Mouse (Mus musculus): ENCODE measurements around the gene Erp29.
A peak's percentile ranks its signal among the peaks of the same experiment; 100 is the strongest.

Erp29 gene

DNA sequence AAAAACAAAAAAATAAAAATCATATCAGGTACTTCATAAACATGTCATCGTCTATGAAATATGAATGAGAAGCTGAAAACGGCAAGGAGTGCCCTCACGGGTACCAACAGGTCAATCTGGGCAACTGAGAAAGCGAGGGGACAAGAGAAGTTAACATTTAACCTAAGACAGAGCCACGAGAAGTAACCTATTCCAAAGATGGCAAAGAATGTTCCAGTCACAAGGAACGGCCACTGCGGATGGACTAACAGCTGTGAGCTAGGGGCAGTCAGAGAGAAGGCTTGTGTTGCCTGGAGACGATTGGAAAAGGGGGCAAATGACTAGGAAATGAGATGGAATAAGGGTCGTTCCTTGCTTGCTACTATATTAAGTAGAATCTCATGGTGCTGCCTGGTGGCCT lies 1.8 kb downstream of the Erp29 start:
- DNase-seq (ENCODE audit: low read depth, low spot score), result no peak

DNA sequence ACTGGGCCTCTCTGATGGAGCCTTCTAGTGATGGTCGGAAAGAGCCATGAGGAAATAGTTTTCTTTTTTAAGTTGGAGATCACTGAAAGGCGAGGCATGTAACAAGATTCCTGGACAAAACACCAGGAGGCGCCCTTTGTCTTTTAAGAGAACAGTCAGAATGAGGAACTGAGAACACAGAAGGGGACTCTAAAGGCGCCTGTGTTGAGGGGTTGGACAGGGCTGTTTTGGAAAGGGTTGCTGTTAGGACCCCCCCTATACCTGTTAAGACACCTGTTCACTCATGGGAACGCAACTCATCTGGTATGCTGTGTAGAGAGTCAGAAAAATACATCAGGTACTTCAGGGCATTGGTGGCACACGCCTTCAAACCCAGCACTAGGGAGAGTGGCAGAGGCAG lies 2.3 kb downstream of the Erp29 start:
- DNase-seq (ENCODE audit: low read depth, low spot score), result peak; percentile 91

DNA sequence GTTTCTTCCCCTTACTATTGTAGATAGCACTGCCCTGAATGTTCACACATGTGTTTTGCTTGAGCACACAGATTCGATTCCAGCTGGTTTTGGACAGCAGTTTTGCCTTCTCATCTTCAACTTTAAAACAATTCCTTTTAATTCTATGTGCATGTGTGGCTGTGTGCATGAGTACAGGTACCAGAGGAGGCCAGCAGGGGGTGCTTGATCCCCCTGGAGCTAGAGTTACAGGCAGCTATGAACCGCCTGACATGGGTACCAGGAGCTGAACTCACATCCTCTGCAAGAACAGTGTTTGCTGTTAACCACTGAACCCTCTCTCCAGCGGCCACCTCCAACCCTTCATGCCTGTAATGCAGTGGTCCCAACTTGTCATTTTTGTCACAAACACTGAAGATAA lies 3.9 kb downstream of the Erp29 start:
- DNase-seq (ENCODE audit: low read depth, low spot score), result peak; percentile 49

DNA sequence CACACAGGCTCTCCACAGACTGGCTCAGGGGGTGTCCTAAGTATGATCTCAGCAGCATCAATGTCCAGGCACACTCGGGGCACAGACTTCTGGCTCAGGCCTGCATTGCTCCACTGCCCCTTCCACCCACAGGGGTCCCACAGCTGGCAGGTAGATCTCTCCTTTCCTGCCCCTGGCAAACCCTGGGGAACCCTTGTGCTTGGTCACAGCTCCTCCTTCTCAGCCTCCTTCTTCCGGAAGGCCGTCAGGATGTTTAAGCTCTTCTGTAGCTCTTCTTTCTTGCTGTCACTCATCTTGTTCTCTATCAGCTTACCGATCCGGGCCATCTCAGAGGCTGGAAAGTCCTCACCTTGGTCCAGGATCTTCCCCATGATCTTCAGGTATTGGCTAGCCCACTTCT lies 7.4 kb downstream of the Erp29 start:
- no peak for DNase-seq (ENCODE audit: low read depth, low spot score)

DNA sequence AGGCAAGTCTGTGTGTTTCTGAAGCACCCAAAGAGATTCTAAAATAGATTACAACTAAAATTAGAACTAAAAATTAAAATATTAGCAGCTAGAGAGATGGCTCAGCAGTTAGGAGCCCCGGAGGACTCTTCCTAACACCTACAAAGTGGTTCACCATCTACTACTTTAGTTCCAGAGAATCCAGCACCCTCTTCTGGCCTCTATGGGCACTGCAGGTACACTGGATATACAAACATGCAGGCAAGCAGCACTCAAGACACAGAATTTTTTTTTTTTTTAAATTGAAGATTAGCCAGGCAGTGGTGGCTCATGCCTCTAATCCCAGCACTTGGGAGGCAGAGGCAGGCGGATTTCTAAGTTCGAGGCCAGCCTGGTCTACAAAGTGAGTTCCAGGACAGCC lies 8.8 kb downstream of the Erp29 start:
- DNase-seq (ENCODE audit: low read depth, low spot score), result peak; percentile 77

DNA sequence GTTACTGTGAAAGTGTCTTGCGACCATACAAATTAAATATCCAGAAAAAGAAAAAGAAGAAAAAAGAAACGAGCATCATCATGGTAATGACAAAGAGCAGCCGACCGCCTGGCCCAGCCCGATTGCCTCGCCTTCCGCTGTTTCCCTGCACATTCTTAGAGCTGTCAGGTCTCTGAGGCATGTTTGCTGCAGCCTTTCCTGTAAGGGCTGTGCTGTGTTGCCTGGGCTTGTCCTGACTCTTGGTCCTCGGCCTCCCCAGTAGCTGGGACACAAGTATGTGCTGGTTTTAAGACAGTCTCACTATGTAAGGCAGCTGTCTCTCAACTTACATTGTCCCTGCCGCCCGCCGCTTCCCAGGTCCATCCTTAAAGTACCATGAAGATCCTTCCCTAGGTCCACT lies 13.6 kb downstream of the Erp29 start:
- no peak for DNase-seq (ENCODE audit: low read depth, low spot score)

DNA sequence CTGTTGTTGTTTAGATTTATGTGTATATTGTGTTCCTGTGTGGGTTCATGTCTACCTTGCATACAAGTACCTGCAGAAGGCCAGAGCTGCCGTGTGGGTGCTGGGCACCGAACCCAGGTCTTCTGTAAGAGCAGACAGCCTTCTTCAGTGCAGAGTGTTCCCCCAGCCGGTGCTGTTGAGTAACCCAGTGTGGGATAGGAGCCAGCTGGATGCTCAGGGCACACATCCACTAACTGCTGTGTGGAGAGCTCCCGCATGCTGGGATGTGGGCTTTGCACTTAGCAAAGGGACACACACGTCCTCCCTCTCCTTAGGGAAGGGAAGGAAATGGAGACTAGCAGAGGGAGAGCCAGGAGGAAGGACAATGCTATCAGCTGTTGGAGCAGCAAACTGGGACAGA lies 14.2 kb downstream of the Erp29 start:
- no peak for DNase-seq (ENCODE audit: low read depth, low spot score)

DNA sequence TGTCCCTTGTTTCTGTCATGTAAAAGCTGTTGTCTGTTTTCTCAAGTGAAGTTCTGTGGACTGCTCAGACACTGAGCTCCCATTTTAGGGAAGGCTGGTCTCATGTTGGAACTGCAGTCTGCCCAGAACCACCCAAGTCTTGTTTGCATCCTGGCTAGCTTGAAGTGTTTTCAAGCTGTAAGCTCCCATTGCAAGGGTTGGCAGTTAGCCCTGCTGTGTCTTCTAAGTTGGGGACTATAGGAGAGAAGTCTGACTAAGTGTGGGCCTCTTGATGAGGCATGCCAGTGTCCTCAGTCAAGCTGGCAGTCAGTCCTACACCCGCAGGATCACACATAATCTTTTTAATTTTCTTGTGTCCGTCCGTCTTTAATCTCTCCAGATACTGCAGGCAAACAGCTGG lies 23.4 kb downstream of the Erp29 start:
- no peak for DNase-seq (ENCODE audit: low read depth, low spot score)

DNA sequence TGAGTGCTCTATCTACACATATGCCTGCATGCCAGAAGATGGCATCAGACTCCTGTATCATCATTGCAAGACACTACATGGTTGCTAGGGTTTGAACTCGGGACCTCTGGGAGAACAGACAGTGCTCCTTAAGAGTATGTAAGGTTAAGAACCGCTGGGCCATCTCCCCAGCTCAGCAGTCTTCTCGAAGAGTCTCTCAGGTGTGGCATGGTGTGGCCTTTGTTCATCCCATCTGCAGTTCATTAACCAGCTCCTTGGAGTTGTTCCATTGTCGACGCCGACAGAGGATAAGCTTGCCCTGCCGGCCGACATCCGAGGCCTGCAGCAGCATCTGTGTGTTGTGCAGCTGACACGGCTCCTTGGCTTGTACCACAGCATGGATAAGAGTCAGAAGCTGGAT lies 29.0 kb downstream of the Erp29 start:
- DNase-seq (ENCODE audit: low read depth, low spot score), result no peak

DNA sequence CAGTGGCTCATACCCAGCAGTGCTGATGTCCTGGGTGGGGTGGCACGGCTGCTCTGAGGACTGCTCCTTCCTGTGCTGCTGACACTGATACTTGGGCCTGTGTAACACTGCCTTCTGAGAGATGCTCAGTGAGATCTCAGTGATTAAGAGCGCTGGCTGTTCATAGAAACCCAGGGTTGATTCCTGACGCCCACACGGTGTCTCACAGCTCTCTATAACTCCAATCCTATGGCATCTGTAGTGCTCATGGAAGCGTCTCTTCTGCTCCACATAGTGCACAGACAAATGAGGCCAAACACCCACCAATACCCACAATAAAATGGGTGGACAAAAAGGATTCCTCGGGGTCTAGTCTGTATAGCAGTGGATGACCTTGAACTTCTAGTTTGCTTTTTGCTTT lies 29.5 kb downstream of the Erp29 start:
- DNase-seq (ENCODE audit: low read depth, low spot score), result no peak

DNA sequence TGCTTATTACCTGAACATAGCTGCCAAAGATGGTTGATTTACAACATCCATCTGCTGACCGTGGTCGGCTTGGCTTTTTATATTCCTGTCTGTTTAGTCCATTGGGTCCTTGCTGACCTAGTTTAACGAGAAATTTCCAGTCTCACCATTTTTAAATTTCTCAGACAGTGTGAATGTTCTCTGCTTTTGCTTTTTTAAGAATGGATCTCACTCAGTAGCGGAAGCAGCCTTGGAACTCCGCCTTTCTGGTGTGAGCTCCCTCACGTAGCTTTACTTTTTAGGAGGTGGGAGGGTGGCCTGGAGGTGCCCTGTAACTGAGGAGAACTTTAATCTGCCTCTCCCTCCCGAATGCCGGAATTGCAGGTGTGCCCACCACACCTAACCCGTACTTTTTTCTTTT lies 31.6 kb downstream of the Erp29 start:
- DNase-seq (ENCODE audit: low read depth, low spot score), result no peak

DNA sequence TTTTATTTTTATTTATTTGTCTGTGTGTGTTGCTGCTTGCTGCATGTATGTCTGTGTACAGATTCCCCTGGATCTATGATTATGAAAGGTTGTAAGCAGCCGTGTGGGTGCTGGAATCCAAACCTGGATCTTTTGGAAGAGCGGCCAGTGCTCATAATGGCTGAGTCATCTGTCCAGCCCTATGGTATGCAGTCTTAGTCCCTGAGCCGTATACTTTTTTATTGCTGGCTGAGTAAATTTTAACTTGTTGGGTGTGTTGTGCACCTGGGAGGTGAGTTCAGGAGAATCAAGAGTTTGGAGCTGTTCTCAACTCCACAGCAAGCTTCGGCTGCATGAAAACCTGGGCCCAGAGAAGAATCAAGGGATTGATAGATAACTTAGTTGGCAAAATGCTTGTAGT lies 41.3 kb downstream of the Erp29 start:
- DNase-seq (ENCODE audit: low read depth, low spot score), result no peak

DNA sequence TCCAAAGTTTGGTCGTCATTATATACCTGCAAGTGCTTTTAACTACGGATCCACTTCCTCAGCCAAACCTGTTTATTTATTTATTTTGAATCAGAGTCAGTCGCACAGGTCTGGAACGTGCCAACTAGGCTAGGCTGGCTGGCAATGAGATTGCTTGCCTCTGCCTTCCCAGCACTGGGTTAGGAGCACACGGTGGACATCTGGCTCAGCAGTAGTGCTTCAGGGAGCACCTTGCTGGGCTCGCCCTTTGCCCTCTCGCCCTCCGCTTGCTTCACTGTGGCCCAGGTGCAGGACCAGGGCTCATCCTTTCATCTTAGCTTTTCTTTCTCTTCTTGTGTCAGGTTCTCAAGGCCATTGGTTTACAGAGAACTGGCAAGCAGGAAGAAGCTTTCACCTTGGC lies 44.5 kb downstream of the Erp29 start:
- DNase-seq (ENCODE audit: low read depth, low spot score), result no peak

DNA sequence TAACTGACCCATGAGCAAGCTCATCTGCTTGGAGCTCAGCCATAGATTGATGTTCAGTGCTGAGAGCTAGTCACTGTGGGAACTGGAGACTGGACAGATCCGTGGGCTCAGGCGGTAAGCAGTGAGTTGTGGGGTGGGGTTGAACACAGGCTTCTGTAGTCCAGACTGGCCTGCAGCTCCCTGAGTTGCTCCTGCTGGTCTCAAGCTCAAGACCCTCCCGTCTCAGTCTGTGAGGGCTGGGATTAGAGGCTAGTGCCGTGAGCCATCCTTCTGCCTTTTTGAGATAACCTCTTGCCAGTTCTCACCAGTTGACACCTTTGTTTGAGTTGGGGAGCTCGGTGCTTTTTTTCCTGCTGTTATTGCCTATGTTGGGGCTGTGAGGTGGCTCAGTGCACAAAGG lies 51.5 kb downstream of the Erp29 start:
- no peak for DNase-seq (ENCODE audit: low read depth, low spot score)

DNA sequence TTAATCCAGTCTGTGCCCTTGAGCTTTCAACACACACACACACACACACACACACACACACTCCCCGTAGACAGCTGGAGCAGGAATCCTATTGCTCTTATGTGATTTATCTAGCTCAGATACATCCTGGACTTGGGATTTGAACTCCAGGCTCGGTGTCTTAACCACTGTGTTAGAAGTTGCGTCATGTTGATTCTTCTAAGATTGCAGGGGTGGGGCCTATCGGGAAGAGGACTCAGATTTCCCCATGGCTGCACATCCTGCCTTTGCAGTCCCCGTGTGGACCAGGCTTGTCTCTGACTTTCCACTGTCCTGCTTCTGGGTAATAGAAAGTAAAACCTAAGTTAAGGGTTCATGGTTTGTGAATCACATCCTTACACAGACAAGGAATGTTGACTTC lies 52.2 kb downstream of the Erp29 start:
- no peak for DNase-seq (ENCODE audit: low read depth, low spot score)

DNA sequence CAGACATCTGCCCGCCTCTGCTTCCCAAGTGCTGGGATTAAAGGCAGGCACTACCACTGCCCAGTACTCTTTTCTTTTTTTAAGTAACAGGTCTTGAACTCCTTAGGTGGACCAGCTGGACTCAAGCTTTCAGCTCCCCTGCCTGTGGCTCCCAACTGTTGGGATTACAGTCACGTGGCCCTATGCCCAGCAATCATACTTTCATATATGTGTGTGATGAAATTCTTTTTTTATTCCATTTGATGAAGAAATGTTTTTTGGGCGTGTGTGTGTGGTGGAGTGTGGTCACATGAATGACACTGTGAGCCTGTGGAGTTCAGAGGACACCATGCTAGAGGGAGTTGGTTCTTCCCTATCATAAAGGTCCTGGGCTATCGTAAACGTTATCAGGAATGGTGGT lies 52.8 kb downstream of the Erp29 start:
- no peak for DNase-seq (ENCODE audit: low read depth, low spot score)

DNA sequence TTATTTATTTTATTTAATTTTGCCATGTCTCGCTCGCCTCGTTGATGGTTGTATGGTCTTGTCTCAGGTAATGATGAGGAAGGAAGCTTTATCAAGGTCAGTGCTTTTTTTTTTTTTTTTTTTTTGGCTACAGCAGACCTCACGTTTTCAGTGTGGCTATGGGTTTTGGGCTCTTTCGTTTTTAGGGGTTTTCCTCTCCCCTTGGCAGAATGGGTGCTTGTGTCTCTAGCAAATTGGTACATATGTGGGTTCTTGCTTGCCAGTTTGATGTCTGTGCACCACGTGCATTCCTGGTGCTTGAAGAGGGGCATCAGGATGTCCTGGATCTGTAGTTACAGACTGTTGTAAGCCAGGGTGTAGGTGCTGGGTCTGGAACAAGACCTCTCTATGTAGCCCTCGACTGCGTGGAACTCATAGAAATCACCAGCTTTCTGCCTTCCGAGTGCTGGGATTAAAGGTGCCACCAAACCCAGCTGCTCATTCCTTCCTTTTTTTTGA lies 53.3 kb downstream of the Erp29 start:
- DNase-seq (ENCODE audit: low read depth, low spot score), result no peak

DNA sequence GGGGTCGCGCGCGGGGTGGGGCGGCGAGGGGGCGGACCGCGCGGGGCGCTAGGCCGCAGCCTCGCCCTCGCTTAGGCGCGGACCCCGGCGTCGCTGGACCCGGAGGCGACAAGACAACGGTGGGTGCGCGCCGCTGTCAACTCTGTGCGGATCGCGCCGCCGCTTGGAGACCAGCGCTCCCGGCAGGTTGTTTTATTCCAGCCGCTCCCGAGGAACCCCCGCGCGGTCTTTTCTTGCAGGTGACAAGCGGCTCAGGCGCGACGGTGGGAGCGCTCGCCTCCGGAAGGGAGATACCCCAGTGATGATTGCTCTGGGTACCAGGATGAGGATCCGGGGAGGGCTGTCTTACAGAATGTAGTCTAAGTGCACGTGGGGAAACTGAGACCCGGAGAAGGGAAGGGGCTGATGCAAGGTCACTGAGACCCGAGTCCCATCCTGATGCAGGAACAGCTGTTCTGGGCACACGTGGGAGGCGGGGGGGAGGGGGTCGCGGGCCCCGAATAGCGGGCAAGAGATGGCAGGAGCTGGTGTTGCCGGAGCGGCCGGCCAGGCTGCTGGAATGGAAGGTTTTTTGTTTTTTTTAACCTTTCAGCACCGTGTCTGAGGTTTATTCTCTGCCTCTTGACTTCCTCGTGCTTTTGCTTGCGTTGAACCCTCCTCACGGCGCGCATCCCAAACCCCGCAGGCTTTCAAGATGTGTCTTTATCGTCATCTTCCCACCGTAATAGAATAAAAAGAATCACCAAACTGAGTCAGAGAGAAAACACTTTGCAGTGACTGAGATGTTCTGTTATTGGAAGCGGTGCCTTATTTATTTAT lies 54.0 kb downstream of the Erp29 start:
- DNase-seq (ENCODE audit: low read depth, low spot score), result no peak

DNA sequence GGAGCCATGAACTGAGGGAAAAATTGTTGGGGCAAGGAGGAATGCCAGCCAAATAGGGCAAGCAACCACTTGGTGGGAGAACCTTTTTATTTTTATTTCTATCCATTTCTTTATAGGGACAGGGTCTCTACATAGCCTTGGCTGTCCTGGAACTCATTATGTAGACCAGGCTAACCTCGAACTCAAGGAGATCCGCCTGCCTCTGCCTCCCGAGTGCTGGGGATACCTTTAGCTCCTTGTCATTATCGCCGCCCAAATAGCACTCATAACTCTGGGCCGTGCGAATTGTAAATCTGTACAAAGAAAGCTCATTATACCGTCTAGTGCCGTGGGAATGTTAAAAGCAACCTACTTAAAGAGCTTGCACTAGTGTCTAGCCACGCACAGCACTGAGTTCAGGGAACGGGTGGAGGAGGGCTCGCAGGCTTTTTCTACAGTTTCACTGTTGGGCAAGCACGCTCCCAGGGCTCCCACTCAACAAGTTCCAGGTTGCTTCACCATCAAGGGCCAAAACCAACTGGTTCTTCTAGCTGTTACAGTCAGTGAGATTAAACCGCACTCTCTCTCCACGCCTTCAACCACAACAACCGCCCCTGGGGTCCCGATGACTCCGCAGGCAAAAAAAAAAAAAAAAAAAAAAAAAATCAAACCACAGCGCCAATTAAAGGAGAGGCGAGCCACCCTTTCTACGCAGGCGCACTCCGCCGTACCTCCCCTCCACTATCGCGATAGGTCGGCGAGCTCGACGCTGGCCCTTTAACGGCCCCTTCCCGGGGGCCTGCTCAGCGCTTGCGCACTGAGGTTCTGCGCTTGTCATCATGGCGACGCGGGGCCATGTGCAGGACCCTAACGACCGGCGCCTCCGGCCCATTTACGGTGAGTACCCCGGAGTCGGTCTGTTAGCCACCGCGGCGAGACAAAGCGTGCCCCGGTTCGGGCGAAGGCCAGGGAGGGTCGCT lies 54.8 kb downstream of the Erp29 start, which contains the start of gene Naa25:
TSS of gene Naa25 (plus strand) at position 750 of the 959 bp plus-strand sequence.
- peak; percentile 98 for DNase-seq (ENCODE audit: low read depth, low spot score)

DNA sequence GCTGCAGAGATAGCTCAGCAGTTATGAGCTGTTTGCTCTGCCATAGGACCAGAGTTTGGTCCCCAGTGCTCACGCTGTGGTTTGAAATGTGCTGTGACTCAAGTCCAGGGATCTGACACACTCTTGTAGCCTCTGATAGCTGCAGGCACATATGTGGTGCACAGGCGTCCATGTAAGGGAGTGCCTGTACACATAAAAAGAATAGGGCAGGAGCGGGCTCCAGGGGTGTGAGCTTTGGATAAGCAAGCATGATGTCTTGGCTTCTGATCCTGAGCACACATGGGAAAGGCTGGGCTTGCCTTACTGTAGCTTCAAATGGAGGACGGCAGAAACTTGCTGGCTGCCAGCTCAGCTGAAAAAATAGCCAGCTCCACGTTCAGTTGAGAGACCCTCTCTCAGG lies 56.7 kb downstream of the Erp29 start:
- no peak for DNase-seq (ENCODE audit: low read depth, low spot score)

DNA sequence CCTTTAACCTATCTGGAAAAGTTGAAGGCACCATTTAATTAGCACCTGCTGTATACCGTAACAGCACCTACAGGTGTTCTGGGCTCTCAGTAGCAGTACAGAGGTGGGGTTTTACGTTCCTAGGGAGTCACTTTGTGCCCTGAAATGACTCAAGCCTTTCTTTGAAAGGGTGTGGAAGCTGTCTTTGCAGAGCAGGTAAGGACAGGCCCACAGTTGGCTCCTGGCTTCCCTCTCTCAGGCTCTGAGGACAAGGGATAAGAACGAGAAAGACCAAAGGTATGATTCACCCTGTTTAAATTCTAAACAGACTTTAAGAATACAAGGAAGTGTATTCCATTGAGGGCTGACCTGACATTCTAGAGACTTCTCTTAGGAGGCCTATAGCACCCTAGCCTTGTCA lies 58.9 kb downstream of the Erp29 start:
- DNase-seq (ENCODE audit: low read depth, low spot score), result no peak

DNA sequence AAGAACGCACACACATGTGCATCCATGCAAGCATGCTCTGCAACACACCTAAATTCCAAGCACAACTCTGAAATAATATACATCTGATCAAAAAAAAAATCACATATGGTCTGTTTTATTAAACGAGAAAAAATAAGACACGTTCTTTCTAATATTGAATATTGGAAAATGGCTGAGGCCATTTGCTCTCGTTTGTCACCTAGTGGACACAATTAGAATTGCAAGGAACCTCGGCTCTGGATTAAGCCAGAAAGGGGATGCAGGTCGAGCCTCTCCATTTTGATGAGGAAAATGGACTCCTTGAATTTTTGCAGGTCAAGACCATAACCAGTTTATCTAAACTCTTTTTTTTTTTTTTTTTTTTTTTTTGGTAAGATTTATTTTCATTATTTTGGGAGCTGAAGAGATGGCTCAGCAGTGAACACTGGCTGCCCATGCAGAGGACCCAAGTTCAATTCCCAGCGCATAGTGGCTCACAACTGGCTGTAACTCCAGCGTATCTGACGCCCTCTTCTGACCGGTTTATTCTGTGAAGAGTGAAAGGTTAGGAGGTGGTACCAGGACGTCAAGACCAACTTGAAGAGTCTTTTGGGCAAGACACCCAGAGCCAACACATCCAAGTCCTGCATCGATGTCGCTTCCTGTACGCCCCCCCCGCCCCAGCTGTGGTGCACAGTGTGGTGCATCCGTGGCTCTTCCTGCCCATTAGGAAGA lies 59.5 kb downstream of the Erp29 start:
- DNase-seq (ENCODE audit: low read depth, low spot score), result peak; percentile 55
